Mouse (Mus musculus) gastrocnemius, postnatal 36 days (tissue): ENCODE data around the gene Arhgdig. TPM values are rescaled to one million over a fixed set of nuclear protein-coding genes. Genes with fewer than 3 reads are reported as not detected.
A peak's percentile ranks its signal among the peaks of the same experiment; 100 is the strongest.

Source experiments
- DNase-seq, 2 experiments: peaks; one replicate each; pipeline ENCODE4 v3.0.0; 2022
- intact Hi-C: fragments of 180-260 bp; cut with DNase I; formaldehyde crosslinking; loops from one replicate; pipeline ENCODE4 v1.15.1; 2025
- long read RNA-seq, 2 experiments: library from polyadenylated mRNA; stranded (forward); transcript quantifications; one replicate each; pipeline ENCODE4 v2.0.0; 2021
- total RNA-seq, 2 experiments: library from RNA; stranded (reverse); gene quantifications; 2 replicates each; pipeline ENCODE4 v1.2.3; 2021

Gene Arhgdig
- total RNA-seq, result 1 to 10 TPM in 1 of 2 experiments, under 1 TPM in 1; 0.42 to 1.3 TPM
- long read RNA-seq, experiment 1, partial matches to known transcripts, result 0 of 2 reads
- long read RNA-seq, experiment 1, other reads (novel, unspliced or antisense), result 0 of 2 reads
- long read RNA-seq, experiment 2, partial matches to known transcripts, result 0 of 4 reads
- long read RNA-seq, experiment 2, other reads (novel, unspliced or antisense), result 0 of 4 reads

DNA sequence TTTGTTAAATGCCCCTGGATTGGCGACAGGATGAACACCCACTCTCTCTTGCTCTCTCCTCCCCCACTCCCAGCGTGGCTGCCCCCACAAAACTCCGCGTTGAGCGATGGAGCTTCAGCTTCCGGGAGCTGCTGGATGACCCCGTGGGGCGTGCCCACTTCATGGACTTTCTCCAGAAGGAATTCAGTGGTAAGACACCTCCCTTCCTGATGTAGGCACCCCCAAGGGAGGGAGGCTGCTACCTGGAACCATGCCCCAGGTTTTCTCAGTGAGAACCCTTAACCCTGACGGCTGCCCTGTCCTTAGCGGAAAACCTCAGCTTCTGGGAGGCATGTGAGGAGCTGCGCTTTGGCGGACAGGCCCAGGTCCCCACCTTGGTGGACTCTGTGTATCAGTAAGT, at the start of gene Arhgdig:
Gene Arhgdig (minus strand): TSS at position 101 of the 400 bp plus-strand sequence.
- intact Hi-C loops, result no loop called here
- DNase-seq, result no peak

DNA sequence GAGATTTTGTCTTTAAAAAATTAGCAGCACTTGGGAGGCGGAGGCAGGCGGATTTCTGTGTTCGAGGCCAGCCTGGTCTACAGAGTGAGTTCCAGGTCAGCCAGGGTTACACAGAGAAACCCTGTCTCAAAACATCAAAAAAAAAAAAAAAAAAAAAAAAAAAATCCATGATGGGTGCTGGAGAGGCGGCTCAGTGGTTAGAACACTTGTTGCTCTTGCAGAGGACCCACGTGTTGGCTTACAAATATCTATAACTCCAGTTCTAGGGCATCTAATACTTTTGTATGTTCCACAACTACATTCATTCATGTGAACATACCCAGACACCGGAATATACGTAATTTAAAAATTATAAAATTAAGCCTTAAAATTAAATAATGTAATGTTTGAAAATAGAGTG, 47.7 kb upstream of the Arhgdig start:
- DNase-seq, result no peak
- intact Hi-C loops, result no loop called here

DNA sequence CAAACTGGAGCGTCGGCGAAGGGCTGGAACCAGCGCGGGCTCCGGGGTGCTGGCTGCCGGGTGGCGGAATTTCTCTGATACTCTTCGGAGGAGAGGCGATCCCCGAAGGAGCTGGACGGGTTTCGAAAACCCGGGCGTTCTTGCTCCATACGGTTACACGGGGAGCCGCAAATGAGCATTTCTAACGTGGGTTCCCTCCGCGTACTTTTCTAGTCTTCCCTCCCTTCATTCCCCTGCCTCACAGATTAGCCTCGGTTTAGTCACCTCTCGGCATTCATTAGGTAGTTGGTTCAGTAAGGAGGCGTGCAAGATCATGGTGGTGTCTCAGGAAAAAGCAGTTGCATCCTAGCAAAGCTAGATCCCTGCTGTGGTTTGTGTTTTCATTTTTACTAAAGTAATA, 45.8 kb upstream of the Arhgdig start:
- no peak for DNase-seq
- intact Hi-C loops, result loop anchor here (5.0 kb wide), 1 partner anchor 116 kb away; the partner anchor contains the start of gene Axin1

DNA sequence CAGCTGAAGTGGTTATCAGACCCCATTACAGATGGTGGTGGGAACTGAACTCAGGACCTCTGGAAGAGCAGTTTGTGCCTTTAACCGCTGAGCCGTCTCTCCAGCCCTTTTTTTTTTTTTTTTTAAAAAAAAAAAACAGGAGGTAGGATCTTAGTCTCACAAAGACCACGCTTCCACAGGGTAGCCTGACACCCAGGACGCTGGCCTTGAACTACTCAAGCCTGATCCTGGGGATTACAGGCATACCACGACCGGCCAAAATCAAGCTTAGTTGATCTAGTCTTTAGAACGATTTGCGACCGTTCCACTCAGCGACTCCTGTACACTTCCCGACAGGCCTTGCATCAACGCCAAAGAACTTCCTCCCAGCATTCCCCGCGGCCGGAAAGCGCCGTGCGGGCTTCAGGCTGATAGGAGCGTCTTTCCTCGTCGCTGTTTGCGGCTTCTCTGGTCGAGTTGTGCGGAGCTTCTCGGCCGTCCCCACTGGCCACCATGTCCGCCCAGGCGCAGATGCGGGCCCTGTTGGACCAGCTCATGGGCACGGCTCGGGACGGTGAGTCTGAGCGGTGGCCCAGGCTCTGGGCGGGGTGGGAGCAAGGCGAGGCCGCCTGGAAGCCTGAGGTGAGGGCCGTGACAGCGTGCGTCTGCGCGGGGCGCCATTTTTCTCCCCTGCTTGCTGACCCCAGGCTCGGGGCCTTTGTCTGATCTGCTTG, 45.1 kb upstream of the Arhgdig start, which contains the start of gene Luc7l:
Gene Luc7l (plus strand): TSS at position 358 of the 713 bp plus-strand sequence.
- intact Hi-C loops, result loop anchor here (5.0 kb wide), 1 partner anchor 115 kb away; the partner anchor contains the start of gene Axin1
- DNase-seq, result peak; percentile 90 to 92

DNA sequence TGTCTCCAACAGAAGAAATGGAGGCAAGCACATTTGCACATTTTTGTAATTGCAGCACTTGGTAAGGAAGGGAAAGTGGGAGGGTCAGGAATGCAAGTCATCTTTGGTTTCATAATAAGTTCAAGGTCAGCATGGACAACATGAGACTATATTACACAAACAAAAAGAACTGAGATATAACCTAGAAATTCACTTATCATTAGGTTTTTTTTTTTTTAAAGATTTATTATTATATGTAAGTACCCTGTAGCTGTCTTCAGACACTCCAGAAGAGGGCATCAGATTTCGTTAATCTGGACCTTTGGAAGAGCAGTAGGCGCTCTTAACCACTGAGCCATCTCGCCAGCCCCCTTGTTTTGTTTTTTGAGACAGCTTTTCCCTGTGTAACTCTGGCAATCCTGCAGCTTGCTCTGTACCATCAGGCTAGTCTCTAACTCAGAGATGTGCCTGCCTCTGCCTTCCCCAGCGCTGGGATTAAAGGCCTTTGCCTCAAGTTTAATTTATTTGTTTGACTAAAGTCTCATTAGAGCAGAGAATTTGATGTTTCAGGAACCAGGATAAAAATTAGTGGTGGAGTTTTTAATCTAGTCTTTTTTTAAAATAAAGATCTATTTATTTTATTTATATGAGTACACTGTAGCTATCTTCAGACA, 44.4 kb upstream of the Arhgdig start:
- intact Hi-C loops, result loop anchor here (5.0 kb wide), 1 partner anchor 115 kb away; the partner anchor contains the start of gene Axin1
- DNase-seq, result no peak

DNA sequence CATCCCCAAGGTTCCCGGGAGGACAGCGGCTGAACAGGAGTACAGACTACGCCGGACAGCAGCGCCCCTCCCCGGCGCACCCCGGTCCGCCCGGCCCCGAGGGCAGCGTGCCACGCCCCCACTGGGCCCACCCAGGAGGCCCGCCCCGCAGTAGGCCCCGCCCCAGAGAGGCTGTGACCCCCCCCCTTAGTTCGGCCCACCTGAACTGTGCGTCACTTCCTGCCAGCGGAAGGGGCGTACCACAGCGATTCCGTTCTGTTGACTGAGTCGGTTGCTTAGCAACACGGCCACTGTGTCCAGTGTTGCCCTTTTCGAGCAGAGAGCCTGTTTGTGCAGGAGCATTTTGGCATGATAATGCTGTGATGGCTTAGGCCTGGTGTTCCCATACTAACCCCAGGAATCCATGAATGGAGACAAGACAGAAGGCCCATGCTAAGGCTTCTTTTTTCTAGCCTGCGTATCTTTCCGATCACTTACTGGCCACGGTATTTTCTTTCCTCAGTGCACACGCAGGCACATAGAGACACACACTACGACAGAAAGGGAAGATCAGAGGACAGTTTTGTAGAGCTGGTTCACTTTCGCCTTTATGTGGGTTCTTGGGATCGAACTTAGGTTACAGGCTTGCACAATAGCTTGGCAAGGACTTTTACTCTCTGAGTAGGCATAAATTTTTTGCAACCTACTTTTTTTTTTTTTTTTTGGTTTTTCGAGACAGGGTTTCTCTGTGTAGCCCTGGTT, 36.7 kb upstream of the Arhgdig start, which contains the start of gene Fam234a:
Gene Fam234a (minus strand): TSS at position 142 of the 741 bp plus-strand sequence.
- intact Hi-C loops, result loop anchor here (5.0 kb wide), 1 partner anchor 122 kb away; the partner anchor contains the start of gene Mrpl28
- peak; percentile 88 to 92 for DNase-seq

DNA sequence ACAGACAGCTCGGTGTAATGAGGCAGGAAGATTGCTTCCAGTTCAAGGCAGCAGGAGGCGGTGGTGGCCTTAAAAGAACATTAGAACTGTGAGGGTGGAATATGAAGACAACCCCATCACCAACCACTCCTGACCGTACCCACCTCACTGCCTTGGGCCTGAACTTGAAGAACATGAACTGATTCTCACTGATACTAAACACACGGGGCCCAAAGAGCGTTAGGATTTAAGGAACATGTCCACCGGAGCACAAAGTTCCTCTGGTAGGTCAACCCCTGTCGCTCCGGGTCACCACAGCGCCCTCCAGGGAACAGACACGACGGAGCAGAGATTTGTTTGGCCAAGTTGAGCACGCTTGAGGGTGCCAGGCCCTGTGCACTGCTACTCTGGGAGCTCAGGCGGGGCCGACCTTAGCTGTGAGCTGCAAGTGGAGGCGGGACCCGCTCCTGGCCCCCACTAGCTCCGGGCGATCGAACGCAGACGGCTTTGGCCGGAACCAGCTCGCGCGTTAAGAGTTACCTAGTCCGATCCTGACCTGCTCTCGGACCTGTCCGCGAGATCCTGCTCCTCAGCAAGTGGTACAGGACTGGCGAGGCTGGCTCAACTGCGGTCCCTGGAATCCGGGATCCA, 36.0 kb upstream of the Arhgdig start:
- intact Hi-C loops, result loop anchor here (5.0 kb wide), 1 partner anchor 121 kb away; the partner anchor contains the start of gene Mrpl28
- peak in 1 of 2 experiments; percentile 66 for DNase-seq

DNA sequence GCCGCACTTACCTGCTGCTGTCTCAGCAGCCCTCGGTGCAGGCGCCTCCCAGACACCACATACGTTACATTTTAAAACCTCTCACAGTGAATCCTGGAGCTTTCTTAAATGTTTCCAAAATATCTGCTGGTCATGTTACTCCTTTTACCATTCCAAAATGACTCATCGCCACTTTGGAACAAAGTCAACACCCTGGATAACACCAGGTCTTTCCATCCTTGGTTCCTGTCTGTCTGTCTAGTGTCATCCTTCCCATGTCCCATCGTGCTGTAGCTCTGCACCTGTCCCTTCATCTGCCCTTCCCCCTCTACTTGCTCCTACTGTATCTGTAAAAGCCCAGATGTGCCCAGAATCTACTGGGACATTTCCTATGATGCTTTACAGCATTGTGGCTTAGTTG, 33.4 kb upstream of the Arhgdig start:
- no peak for DNase-seq
- intact Hi-C loops, result loop anchor here (5.0 kb wide), 1 partner anchor 119 kb away; the partner anchor contains the start of gene Mrpl28

DNA sequence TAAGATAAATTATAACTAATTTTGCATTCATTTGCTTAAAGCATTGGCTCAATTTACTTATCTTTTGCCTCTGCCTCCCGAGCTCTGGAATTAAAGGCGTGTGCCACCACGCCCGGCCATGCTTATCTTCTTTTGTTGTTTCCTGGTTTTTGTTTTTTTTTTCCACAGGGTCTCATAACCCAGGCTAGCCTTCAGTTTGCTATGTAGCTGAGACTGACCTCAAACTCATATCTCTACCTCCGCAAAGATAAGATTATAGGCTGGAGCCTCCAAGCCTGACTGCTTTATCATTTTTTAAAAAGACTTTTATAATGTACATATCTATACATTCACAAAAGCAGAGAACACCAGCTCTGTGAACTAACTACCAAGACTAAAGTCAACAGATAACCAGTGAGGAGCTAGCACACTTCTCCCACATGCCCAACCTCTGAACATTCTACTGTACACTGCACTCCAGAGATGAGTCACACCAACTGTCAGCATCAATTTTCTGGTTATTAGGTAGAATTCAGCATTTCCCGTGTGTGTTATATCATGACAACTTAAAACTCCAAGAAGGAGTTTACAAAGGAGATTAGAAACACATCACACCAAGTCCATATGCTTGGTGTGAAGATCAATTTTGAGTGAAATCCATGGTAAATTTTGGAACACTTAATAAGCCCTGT, 32.7 kb upstream of the Arhgdig start:
- intact Hi-C loops, result loop anchor here (5.0 kb wide), 1 partner anchor 118 kb away; the partner anchor contains the start of gene Mrpl28
- DNase-seq, result no peak

DNA sequence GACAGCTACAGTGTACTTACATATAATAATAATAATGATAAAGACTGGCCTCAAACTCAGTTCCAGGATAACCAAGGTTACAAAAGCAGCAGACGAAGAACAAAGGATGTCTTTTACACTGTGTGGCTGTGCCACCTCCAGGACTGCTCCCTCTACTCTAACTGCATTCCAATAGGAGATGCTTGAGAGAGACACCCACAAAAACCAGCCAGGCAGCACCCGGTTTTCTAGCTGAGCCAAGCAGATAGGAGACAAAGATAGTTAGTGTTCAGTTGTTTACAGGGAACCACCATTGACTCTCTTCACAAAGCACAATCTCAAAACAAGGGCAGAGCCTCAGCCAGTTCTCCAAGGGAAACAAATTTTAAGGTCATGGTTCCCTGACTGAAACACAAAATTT, 32.0 kb upstream of the Arhgdig start:
- DNase-seq, result no peak
- intact Hi-C loops, result no loop called here

DNA sequence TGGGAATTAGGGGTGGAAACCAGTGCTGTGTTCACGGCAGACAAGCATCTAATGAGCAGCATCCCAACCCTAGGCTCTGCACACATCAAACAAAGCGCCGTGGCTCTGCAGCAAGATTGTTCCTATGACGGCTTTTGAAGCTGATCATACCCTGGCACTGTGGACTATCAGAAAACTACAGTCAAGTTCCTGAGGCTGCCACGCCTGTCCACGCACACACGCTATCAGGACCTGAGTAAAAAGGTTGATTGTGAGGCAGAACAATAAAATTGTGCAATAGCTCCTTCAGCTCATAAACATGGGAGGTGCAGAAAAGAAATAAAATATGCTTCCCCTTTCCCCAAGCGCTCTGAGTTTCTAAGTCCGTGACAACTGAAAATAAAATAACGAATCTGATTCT, 30.1 kb upstream of the Arhgdig start:
- intact Hi-C loops, result no loop called here
- DNase-seq, result no peak

DNA sequence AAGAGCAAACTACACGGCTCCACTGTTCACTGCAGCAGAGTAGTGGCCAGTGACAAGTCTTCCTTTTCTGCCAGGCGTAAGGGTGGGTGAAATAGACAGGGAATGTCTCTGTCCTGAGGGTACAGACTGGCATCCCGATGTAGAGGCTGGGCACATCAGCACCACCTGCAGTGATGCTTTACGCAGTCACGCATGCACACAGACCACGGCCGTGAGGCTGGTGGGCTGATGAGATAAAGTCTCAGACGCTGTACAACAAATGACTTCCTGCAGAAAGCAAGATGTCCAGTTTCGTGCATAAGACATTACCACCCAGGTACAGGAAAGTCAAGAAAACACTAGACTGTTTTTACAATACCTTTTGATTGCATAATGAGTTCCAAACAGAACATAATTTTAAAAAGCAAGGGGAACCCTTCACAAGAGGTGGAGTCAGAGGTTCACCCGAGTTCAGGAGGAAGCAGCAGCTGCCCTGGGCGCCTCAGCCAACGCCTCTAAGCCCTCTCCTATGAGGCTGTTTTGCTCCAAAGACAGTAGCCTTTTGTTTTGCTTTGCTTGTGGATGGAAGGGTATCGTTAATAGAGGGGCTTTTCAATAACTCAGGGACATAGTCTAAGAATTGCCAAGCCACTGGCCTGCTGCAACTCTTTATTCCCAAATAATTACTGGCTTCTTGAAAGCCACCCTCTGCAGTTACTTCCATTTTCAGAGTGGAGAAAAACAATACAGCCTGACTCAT, 27.7 kb upstream of the Arhgdig start:
- no peak for DNase-seq

DNA sequence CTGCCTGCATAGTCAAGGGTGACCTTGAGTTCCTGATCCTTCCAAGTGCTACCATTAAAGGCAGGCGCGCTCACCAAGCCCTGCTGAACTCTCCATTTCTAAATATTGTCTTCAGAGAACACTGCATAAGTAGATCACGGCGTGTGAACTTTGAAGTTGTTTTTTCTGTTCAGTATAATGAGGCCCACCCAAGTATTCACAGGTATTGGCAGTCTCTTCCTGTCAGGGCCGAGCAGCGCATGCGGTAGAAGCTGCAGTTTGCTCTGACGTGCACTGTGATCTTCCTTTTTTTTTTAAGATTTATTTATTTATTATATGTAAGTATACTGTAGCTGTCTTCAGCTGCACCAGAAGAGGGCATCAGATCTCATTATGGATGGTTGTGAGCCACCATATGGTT, 26.8 kb upstream of the Arhgdig start:
- intact Hi-C loops, result loop anchor here (5.0 kb wide), 1 partner anchor 37 kb away; the partner anchor contains the start of gene Pdia2

More for the DNA sequence above, 27.7 kb upstream of the Arhgdig start:
- intact Hi-C loops, result no loop called here

DNA sequence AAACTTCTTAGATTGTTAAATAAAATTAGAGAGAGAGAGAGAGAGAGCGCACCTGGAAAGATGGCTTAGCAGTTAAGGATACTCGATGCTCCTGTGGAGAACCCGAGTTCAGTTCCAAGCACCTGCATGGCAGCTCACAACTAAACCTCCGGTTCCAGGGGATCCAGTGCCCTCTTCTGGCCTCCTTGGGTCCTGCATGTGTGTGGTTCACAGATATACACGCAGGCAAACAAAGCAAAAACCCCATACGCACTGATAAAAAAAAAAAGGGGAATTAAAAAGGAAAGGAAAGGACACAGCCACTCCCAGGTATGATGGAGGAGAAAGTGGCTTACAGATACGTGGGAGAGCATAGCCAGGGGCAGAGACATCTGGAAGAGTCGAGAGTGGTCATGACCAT, 25.3 kb upstream of the Arhgdig start:
- DNase-seq, result no peak
- intact Hi-C loops, result loop anchor here (5.0 kb wide), 1 partner anchor 36 kb away; the partner anchor contains the start of gene Pdia2

More for the DNA sequence above, 26.8 kb upstream of the Arhgdig start:
- DNase-seq, result no peak

DNA sequence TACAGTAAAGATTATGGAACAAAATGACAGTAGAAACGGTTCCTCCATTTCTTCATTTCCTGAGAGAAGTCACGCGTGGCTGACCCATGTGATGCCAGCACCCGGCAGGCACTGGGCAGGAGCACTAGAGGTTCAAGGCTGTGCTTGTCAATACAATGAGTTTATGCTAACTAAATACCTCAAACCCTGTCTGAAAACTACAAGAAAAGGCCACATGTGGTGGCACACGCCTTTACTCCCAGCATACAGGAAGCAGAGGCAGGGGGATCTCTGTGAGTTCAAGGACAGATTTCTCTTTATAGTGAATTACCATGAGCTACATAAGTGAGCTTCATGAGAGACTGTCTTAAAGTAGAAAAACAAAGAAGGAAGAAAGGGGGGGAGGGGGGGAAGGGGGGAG, 23.6 kb upstream of the Arhgdig start:
- DNase-seq, result no peak
- intact Hi-C loops, result loop anchor here (5.0 kb wide), 1 partner anchor 34 kb away; the partner anchor contains the start of gene Pdia2

DNA sequence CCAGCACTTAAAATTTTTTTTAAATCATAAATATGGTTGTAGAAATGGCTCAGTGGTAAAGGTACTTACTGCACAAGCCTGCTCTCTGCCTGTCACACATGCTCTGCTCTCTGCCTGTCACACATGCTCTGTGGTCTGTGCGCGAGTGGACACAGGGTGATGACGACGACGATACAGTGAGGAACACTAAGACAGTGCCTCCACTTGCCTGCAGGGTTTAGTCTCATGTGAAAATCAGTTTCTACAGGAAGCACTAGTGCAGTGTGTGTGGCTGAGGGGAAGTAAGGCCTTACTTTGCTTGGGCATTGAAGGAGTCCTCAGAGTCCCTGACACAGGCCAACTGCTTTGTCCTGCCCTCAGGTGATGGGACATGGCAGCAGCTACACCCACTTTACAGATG, 22.2 kb upstream of the Arhgdig start:
- intact Hi-C loops, result loop anchor here (5.0 kb wide), 1 partner anchor 32 kb away; the partner anchor contains the start of gene Pdia2

DNA sequence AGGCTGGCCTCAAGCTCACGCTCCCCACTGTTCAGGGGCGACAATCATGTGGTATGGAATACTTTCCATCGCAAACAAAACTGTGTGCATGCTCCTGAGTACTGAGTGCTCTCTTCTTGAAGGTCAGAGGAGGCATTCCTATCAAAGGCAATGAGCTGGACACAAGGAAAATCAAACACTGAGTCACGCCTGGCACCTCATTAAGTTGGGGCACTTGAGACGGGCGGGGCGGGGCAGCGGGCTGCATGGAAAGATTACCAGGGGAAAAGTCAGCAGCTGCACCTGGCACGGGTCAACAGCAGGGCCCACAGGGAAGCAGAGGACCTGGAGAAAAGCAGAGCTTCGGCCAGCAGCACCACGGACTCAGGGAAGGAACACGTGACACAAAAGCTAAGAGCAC, 17.6 kb upstream of the Arhgdig start:
- intact Hi-C loops, result no loop called here
- DNase-seq, result no peak

More for the DNA sequence above, 22.2 kb upstream of the Arhgdig start:
- no peak for DNase-seq

DNA sequence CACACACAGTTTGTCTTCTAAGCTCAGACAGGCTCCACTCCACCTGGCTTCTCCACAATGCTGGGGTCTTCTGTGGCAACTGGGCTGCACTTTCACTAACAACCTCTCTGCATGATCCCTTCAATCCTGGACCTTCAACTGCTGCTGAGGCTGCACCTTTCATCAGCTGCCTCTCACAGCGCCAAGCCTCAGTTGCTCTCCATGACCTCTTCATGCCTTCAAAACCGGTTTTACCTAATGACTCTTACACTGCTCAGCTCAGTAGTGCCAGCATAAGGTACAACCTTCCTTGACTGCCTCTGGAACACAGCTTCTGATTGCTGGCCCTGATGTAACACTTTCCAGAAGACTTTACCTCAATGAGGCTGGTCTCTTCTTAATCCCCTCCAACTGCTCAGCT, 13.9 kb upstream of the Arhgdig start:
- intact Hi-C loops, result no loop called here
- no peak for DNase-seq
